Comparison of ENCODE assay signal across 9 mouse cellular contexts in the genomic region with DNA sequence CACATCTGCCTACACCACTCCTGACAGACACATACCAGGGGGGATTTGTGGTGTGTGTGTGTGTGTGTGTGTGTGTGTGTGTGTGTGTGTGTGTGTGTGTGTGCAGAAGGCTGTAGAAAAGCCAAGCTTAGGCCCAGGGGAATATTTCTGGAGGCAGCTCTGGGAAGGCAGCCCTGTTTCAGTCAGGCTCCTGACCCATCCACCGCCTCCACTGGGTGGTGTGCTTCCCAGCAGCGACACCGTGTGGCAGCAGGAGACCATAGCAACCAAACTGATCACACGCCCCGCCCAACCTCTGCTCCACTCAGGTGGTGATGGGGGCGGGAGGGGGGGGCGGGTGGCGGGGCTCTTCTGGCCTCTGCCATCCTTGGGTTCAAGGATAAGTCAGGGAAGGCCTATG. TPM values are rescaled to one million over a fixed set of nuclear protein-coding genes. Genes with fewer than 3 reads are reported as not detected.
DNase-seq lines count a peak whose midpoint lies in the region; ATAC-seq lines count a peak whose summit lies in the region.
"Had no signal": no experiment of that assay in that cellular context is flagged by ENCODE, and none has a peak within 500 bp of the region (broad histone marks: within the 10 kb centered on the region; RNA-seq: fewer than 3 reads in every experiment).

No protein-coding gene starts in this region.

- WGBS in intestine, embryonic 15.5 days, result 0% methylated on average over 4 of the region's 8 CpGs
- WGBS in midbrain, embryonic 16.5 days, result 0% methylated on average over 5 of the region's 8 CpGs

- intact Hi-C loops in left cerebral cortex, postnatal 4 days (cut with DNase I), result loop anchor here (5.0 kb wide), 1 partner anchor 113 kb away; no protein-coding TSS in a partner anchor

- H3K4me1 ChIP-seq in intestine, embryonic 15.5 days (replicated peaks), result peaks cover 10% of the 10 kb centered on the region
- H3K4me1 ChIP-seq in midbrain, embryonic 16.5 days (ENCODE audit: control insufficient read depth, insufficient read depth, low read length), result peaks cover 5% of the 10 kb centered on the region; the same call in 1 of the 2 replicates

- no peak overlapping the region for H3K27ac ChIP-seq in intestine, embryonic 15.5 days
- 0 out of 2 replicates have a peak overlapping the region, but pooled peaks have one; percentile 17 for H3K27ac ChIP-seq in midbrain, embryonic 16.5 days (ENCODE audit: low read length)

- ATAC-seq in intestine, embryonic 15.5 days, result peak; percentile 57
- peak; percentile 67 for ATAC-seq in midbrain, embryonic 16.5 days

- no peak overlapping the region for H3K9ac ChIP-seq in intestine, embryonic 15.5 days
- peak overlapping the region; percentile 38 for H3K9ac ChIP-seq in midbrain, embryonic 16.5 days (ENCODE audit: low read depth, low read length)
- H3K9ac ChIP-seq: embryonic facial prominence, embryonic 13.5 days had no signal

- H3K4me2 ChIP-seq in intestine, embryonic 15.5 days (replicated peaks), result no peak overlapping the region
- peak overlapping the region; percentile 19; the same call in 1 of the 2 replicates for H3K4me2 ChIP-seq in midbrain, embryonic 16.5 days (ENCODE audit: low read length)
- H3K4me2 ChIP-seq: embryonic facial prominence, embryonic 13.5 days had no signal

- 0 out of 2 replicates have a peak, but pooled peaks cover 8% of the 10 kb centered on the region for H3K36me3 ChIP-seq in intestine, embryonic 15.5 days
- peaks cover 2% of the 10 kb centered on the region; the same call in 1 of the 2 replicates for H3K36me3 ChIP-seq in midbrain, embryonic 16.5 days (ENCODE audit: control insufficient read depth, insufficient read depth, low read length)

- H3K4me3 ChIP-seq in intestine, embryonic 15.5 days (replicated peaks), result no peak overlapping the region
- no peak overlapping the region for H3K4me3 ChIP-seq in midbrain, embryonic 16.5 days (ENCODE audit: low read depth, low read length)
- H3K4me3 ChIP-seq: embryonic facial prominence, embryonic 13.5 days had no signal

- H3K9me3 ChIP-seq in intestine, embryonic 15.5 days, result no peaks in the 10 kb centered on the region
- no peaks in the 10 kb centered on the region for H3K9me3 ChIP-seq in midbrain, embryonic 16.5 days (replicated peaks; ENCODE audit: control insufficient read depth, low read length, poor library complexity, severe bottlenecking)
- H3K9me3 ChIP-seq: embryonic facial prominence, embryonic 13.5 days had no signal

- no peaks in the 10 kb centered on the region for H3K27me3 ChIP-seq in intestine, embryonic 15.5 days (replicated peaks)
- H3K27me3 ChIP-seq in midbrain, embryonic 16.5 days (ENCODE audit: control insufficient read depth, insufficient read depth, low read depth, low read length), result no peaks in the 10 kb centered on the region

- DNase-seq in 3134 (ENCODE audit: extremely low read depth, insufficient read length, low spot score), result peak; percentile 69
- DNase-seq in ZHBTc4 (ENCODE audit: low read depth, low spot score), result peak; percentile 85
- peak; percentile 87 to 88 for DNase-seq in cerebellum, postnatal 36 days
- peak; percentile 69 to 76 for DNase-seq in gastrocnemius, adult 8-10 months (ENCODE audit: low spot score in 2 of 2)
- peak; percentile 87 for DNase-seq in left cerebral cortex, postnatal 4 days
- peak; percentile 39 to 71 for DNase-seq in spleen, postnatal 14 days (ENCODE audit: low spot score in 2 of 2)

RNA-seq across cellular contexts. Expression of gene Ppara, which starts 24.6 kb away (rescaled TPM):
- total RNA-seq in gastrocnemius, adult 8-10 months (2022), result 10 to 100 TPM; 10.5 to 19.6 (median 14.7) TPM
- 18.2 and 19.5 TPM in 2 replicates for polyA plus RNA-seq in intestine, embryonic 15.5 days (2015; fragmentation: Nextera tagmentation; extraction: Ambion mirVana)
- 1 to 10 TPM; 1.0 to 1.8 TPM for total RNA-seq in left cerebral cortex, postnatal 4 days (2021)
- 1.5 and 1.9 TPM in 2 replicates for polyA plus RNA-seq in midbrain, embryonic 16.5 days (2015; fragmentation: Nextera tagmentation; extraction: Ambion mirVana)

Comparison
In these comparisons a context has a peak if more than half of its experiments do, and no peak if none do; other contexts are left out.
1. RNA of gene Ppara, which starts 24.6 kb away (total RNA-seq): 10.5 to 19.6 TPM in gastrocnemius, adult 8-10 months; 1.0 to 1.8 TPM in left cerebral cortex, postnatal 4 days; every median in the first group is over 4 times any median in the second.
2. Peak in every context shown above with its lines, with median percentiles within 50 percentile points of each other: DNase-seq.